Comparison of ENCODE assay signal across 9 mouse cellular contexts in genomic region chr7:19001807-19002085, GRCm38 (mm10). TPM values are rescaled to one million over a fixed set of nuclear protein-coding genes. Genes with fewer than 3 reads are reported as not detected.
DNase-seq lines count a peak whose midpoint lies in the region; ATAC-seq and TF ChIP-seq lines count a peak whose summit lies in the region.
"Had no signal": no experiment of that assay in that cellular context is flagged by ENCODE, and none has a peak within 500 bp of the region (broad histone marks: within the 10 kb centered on the region; RNA-seq: fewer than 3 reads in every experiment).

No protein-coding gene starts in this region.

- intact Hi-C loops in heart, postnatal 10 days (cut with DNase I) = loop anchor here (5.0 kb wide), 1 partner anchor 44 kb away; no protein-coding TSS in a partner anchor

- TF ChIP-seq CTCF in lung, embryonic 14.5 days (IDR thresholded peaks at IDR 0.05; ENCODE audit: low read depth) = no peak

- H3K4me2 ChIP-seq in heart, embryonic 11.5 days = peak overlapping the region; percentile 68
- H3K4me2 ChIP-seq in lung, embryonic 14.5 days = peak overlapping the region; percentile 61; the same call in 1 of the 2 replicates
- H3K4me2 ChIP-seq in liver, embryonic 16.5 days (ENCODE audit: low read depth, low read length) = peak overlapping the region; percentile 50

- DNase-seq in heart, postnatal 10 days = no peak
- no peak for DNase-seq in lung, embryonic 14.5 days
- DNase-seq in lung, postnatal 36 days = no peak
- DNase-seq in embryonic facial prominence, embryonic 10.5 days (ENCODE audit: low spot score) = no peak
- no peak for DNase-seq in cerebellum, postnatal 25 days
- DNase-seq in B cell, adult 2 months = no peak

- no peaks in the 10 kb centered on the region for H3K9me3 ChIP-seq in heart, embryonic 11.5 days (replicated peaks; ENCODE audit: control insufficient read depth, low read length)
- no peaks in the 10 kb centered on the region for H3K9me3 ChIP-seq in lung, embryonic 14.5 days (ENCODE audit: low read depth, low read length)
- no peaks in the 10 kb centered on the region for H3K9me3 ChIP-seq in embryonic facial prominence, embryonic 10.5 days
- H3K9me3 ChIP-seq in liver, embryonic 16.5 days (replicated peaks; ENCODE audit: control insufficient read depth, low read length) = no peaks in the 10 kb centered on the region

- H3K27me3 ChIP-seq in heart, embryonic 11.5 days (ENCODE audit: control insufficient read depth, insufficient read depth, low read length) = no peaks in the 10 kb centered on the region
- H3K27me3 ChIP-seq in lung, embryonic 14.5 days (ENCODE audit: insufficient read depth, low read length) = no peaks in the 10 kb centered on the region
- no peaks in the 10 kb centered on the region for H3K27me3 ChIP-seq in embryonic facial prominence, embryonic 10.5 days (replicated peaks; ENCODE audit: low read depth, poor library complexity, severe bottlenecking)
- no peaks in the 10 kb centered on the region for H3K27me3 ChIP-seq in liver, embryonic 16.5 days (ENCODE audit: control insufficient read depth, insufficient read depth, low read depth, low read length)

- ATAC-seq in heart, embryonic 11.5 days (replicated peaks; ENCODE audit: insufficient number of reproducible peaks, low FRiP score, low TSS enrichment) = no peak
- no peak for ATAC-seq in lung, embryonic 14.5 days (ENCODE audit: insufficient read depth)
- no peak for ATAC-seq in liver, embryonic 16.5 days (ENCODE audit: low read depth)

- peak overlapping the region; percentile 15; the same call in 1 of the 2 replicates for H3K27ac ChIP-seq in heart, embryonic 11.5 days (ENCODE audit: low read depth, low read length)
- peak overlapping the region; percentile 73; the same call in 1 of the 2 replicates for H3K27ac ChIP-seq in lung, embryonic 14.5 days (ENCODE audit: low read depth)
- H3K27ac ChIP-seq in embryonic facial prominence, embryonic 10.5 days (replicated peaks) = peak overlapping the region; percentile 83; the same call in 1 of the 2 replicates
- H3K27ac ChIP-seq in liver, embryonic 16.5 days (ENCODE audit: low read length) = peak overlapping the region; percentile 25; the same call in 1 of the 2 replicates

- H3K9ac ChIP-seq in heart, embryonic 11.5 days (ENCODE audit: low read depth, low read length) = no peak overlapping the region
- H3K9ac ChIP-seq in lung, embryonic 14.5 days = no peak overlapping the region
- H3K9ac ChIP-seq in liver, embryonic 16.5 days (ENCODE audit: low read depth, low read length) = peak overlapping the region; percentile 56; the same call in 1 of the 2 replicates

- 67% methylated on average over 3 of the region's 3 CpGs for WGBS in heart, embryonic 11.5 days (ENCODE audit: insufficient replicate concordance)
- 70% methylated on average over 3 of the region's 3 CpGs for WGBS in lung, embryonic 14.5 days
- WGBS in embryonic facial prominence, embryonic 10.5 days = 83% methylated on average over 3 of the region's 3 CpGs
- 71% methylated on average over 3 of the region's 3 CpGs for WGBS in liver, embryonic 16.5 days (ENCODE audit: insufficient replicate concordance)

- H3K4me3 ChIP-seq in heart, embryonic 11.5 days (ENCODE audit: low read depth, low read length) = 0 out of 2 replicates have a peak overlapping the region, but pooled peaks have one; percentile 4
- H3K4me3 ChIP-seq in lung, embryonic 14.5 days (ENCODE audit: low read depth, low read length) = no peak overlapping the region
- H3K4me3 ChIP-seq in embryonic facial prominence, embryonic 10.5 days = peak overlapping the region; percentile 57; the same call in 1 of the 2 replicates
- no peak overlapping the region for H3K4me3 ChIP-seq in liver, embryonic 16.5 days (ENCODE audit: low read depth, low read length)

- peaks cover 6% of the 10 kb centered on the region; the same call in 1 of the 2 replicates for H3K36me3 ChIP-seq in heart, embryonic 11.5 days (ENCODE audit: control insufficient read depth, insufficient read depth, low read length)
- peaks cover 17% of the 10 kb centered on the region for H3K36me3 ChIP-seq in lung, embryonic 14.5 days (ENCODE audit: insufficient read depth)
- H3K36me3 ChIP-seq in embryonic facial prominence, embryonic 10.5 days (replicated peaks) = peaks cover 31% of the 10 kb centered on the region
- peaks cover 5% of the 10 kb centered on the region for H3K36me3 ChIP-seq in liver, embryonic 16.5 days (ENCODE audit: control insufficient read depth, insufficient read depth)

- H3K4me1 ChIP-seq in heart, embryonic 11.5 days (ENCODE audit: control insufficient read depth, insufficient read depth, low read length) = peaks cover 26% of the 10 kb centered on the region
- peaks cover 19% of the 10 kb centered on the region for H3K4me1 ChIP-seq in lung, embryonic 14.5 days (ENCODE audit: insufficient read depth)
- H3K4me1 ChIP-seq in embryonic facial prominence, embryonic 10.5 days = peaks cover 51% of the 10 kb centered on the region
- H3K4me1 ChIP-seq in liver, embryonic 16.5 days (ENCODE audit: control insufficient read depth, low read depth, low read length) = peaks cover 54% of the 10 kb centered on the region

RNA-seq across cellular contexts. Expression of gene Irf2bp1, which starts 2.1 kb away (rescaled TPM):
- polyA plus RNA-seq in heart, embryonic 11.5 days (2014; fragmentation: Nextera tagmentation; extraction: Ambion mirVana) = 13.9 and 14.2 TPM in 2 replicates
- 10 to 100 TPM; 24.5 to 29.5 TPM for total RNA-seq in heart, postnatal 10 days (2021)
- polyA plus RNA-seq in lung, embryonic 14.5 days (2014; fragmentation: Nextera tagmentation; extraction: Ambion mirVana) = 27.3 and 35.0 TPM in 2 replicates
- 25.0 and 25.7 TPM in 2 replicates for polyA plus RNA-seq in embryonic facial prominence, embryonic 10.5 days (2016; fragmentation: Nextera tagmentation; extraction: Ambion mirVana)
- 6.4 and 6.6 TPM in 2 replicates for polyA plus RNA-seq in liver, embryonic 16.5 days (2015; fragmentation: Nextera tagmentation; extraction: Ambion mirVana)

RNA-seq across cellular contexts. Expression of gene Mypop, which starts 10.7 kb away (rescaled TPM):
- polyA plus RNA-seq in heart, embryonic 11.5 days (2014; fragmentation: Nextera tagmentation; extraction: Ambion mirVana) = 2.1 and 2.2 TPM in 2 replicates
- 1 to 10 TPM; 1.7 to 2.4 TPM for total RNA-seq in heart, postnatal 10 days (2021)
- 3.7 and 4.8 TPM in 2 replicates for polyA plus RNA-seq in lung, embryonic 14.5 days (2014; fragmentation: Nextera tagmentation; extraction: Ambion mirVana)
- polyA plus RNA-seq in embryonic facial prominence, embryonic 10.5 days (2016; fragmentation: Nextera tagmentation; extraction: Ambion mirVana) = 4.0 and 4.1 TPM in 2 replicates
- 0.12 and 0.48 TPM in 2 replicates for polyA plus RNA-seq in liver, embryonic 16.5 days (2015; fragmentation: Nextera tagmentation; extraction: Ambion mirVana)

RNA-seq across cellular contexts. Expression of gene Nanos2, which starts 14.5 kb away (rescaled TPM):
- polyA plus RNA-seq in heart, embryonic 11.5 days (2014; fragmentation: Nextera tagmentation; extraction: Ambion mirVana) = not detected in 2 replicates
- total RNA-seq in heart, postnatal 10 days (2021) = not detected
- not detected in 2 replicates for polyA plus RNA-seq in lung, embryonic 14.5 days (2014; fragmentation: Nextera tagmentation; extraction: Ambion mirVana)
- not detected in 2 replicates for polyA plus RNA-seq in embryonic facial prominence, embryonic 10.5 days (2016; fragmentation: Nextera tagmentation; extraction: Ambion mirVana)
- polyA plus RNA-seq in liver, embryonic 16.5 days (2015; fragmentation: Nextera tagmentation; extraction: Ambion mirVana) = not detected in 2 replicates

RNA-seq across cellular contexts. Expression of gene Foxa3, which starts 21.6 kb away (rescaled TPM):
- 0.59 TPM in 1 of 2 replicates, not detected in the other for polyA plus RNA-seq in heart, embryonic 11.5 days (2014; fragmentation: Nextera tagmentation; extraction: Ambion mirVana)
- not detected for total RNA-seq in heart, postnatal 10 days (2021)
- polyA plus RNA-seq in lung, embryonic 14.5 days (2014; fragmentation: Nextera tagmentation; extraction: Ambion mirVana) = 2.2 and 2.3 TPM in 2 replicates
- polyA plus RNA-seq in embryonic facial prominence, embryonic 10.5 days (2016; fragmentation: Nextera tagmentation; extraction: Ambion mirVana) = not detected in 2 replicates
- polyA plus RNA-seq in liver, embryonic 16.5 days (2015; fragmentation: Nextera tagmentation; extraction: Ambion mirVana) = 60.8 and 63.7 TPM in 2 replicates
- polyA plus RNA-seq: frontal cortex, adult 2 months had no signal

RNA-seq across cellular contexts. Expression of gene Sympk, which starts 22.4 kb away (rescaled TPM):
- polyA plus RNA-seq in heart, embryonic 11.5 days (2014; fragmentation: Nextera tagmentation; extraction: Ambion mirVana) = 17.6 and 21.4 TPM in 2 replicates
- 10 to 100 TPM; 58.3 to 60.9 TPM for total RNA-seq in heart, postnatal 10 days (2021)
- 22.9 and 26.8 TPM in 2 replicates for polyA plus RNA-seq in lung, embryonic 14.5 days (2014; fragmentation: Nextera tagmentation; extraction: Ambion mirVana)
- polyA plus RNA-seq in embryonic facial prominence, embryonic 10.5 days (2016; fragmentation: Nextera tagmentation; extraction: Ambion mirVana) = 43.4 and 45.2 TPM in 2 replicates
- 13.8 TPM in 2 replicates for polyA plus RNA-seq in liver, embryonic 16.5 days (2015; fragmentation: Nextera tagmentation; extraction: Ambion mirVana)

Comparison
In these comparisons a context has a peak if more than half of its experiments do, and no peak if none do; other contexts are left out.
1. H3K27ac ChIP-seq: peak in every context shown above with its lines; median percentile 83 in embryonic facial prominence, embryonic 10.5 days; 73 in lung, embryonic 14.5 days; 25 in liver, embryonic 16.5 days; 15 in heart, embryonic 11.5 days.
2. H3K4me3 ChIP-seq: peak in heart, embryonic 11.5 days (single experiment) and embryonic facial prominence, embryonic 10.5 days (single experiment); none in lung, embryonic 14.5 days (single experiment) and liver, embryonic 16.5 days (single experiment).
3. Peak in every context shown above with its lines, with median percentiles within 50 percentile points of each other: H3K4me2 ChIP-seq.